Mouse (Mus musculus): ENCODE measurements around the gene Asic2. TPM values are rescaled to one million over a fixed set of nuclear protein-coding genes. Genes with fewer than 3 reads are reported as not detected.

Asic2 gene
- polyA plus RNA-seq, 1 experiment from 2014 or later: 17.8 TPM

GRCm38 (mm10) chr11:81966626-81967289 lies 1.5 kb downstream of the Asic2 start:
- no peaks in the 10 kb centered on the region for H3K27me3 ChIP-seq (replicated peaks; ENCODE audit: control insufficient read depth, insufficient read depth, low read length)
- peak overlapping the region; percentile 50 for H3K4me3 ChIP-seq (ENCODE audit: low read length)
- H3K4me2 ChIP-seq (ENCODE audit: low read length): peak overlapping the region; percentile 78
- H3K36me3 ChIP-seq (ENCODE audit: control insufficient read depth, insufficient read depth, low read length): no peaks in the 10 kb centered on the region
- WGBS: 6% methylated on average over 15 of the region's 15 CpGs
- peak; percentile 34; the same call in 1 of the 2 replicates for ATAC-seq
- H3K9ac ChIP-seq (ENCODE audit: low read depth, low read length): peak overlapping the region; percentile 54
- H3K4me1 ChIP-seq (ENCODE audit: control insufficient read depth, insufficient read depth, low read depth, low read length): peaks cover 18% of the 10 kb centered on the region
- H3K9me3 ChIP-seq (ENCODE audit: control insufficient read depth, low read length): no peaks in the 10 kb centered on the region
- H3K27ac ChIP-seq (ENCODE audit: low read depth, low read length): peak overlapping the region; percentile 21; the same call in 1 of the 2 replicates

GRCm38 (mm10) chr11:81965653-81966625 lies 2.3 kb downstream of the Asic2 start:
- H3K27ac ChIP-seq (ENCODE audit: low read depth, low read length): peak overlapping the region; percentile 45; the same call in 1 of the 2 replicates
- H3K4me1 ChIP-seq (ENCODE audit: control insufficient read depth, insufficient read depth, low read depth, low read length): peaks cover 18% of the 10 kb centered on the region
- ATAC-seq: peak; percentile 54; the same call in 1 of the 2 replicates
- no peaks in the 10 kb centered on the region for H3K27me3 ChIP-seq (replicated peaks; ENCODE audit: control insufficient read depth, insufficient read depth, low read length)
- peak overlapping the region; percentile 50 for H3K4me3 ChIP-seq (ENCODE audit: low read length)
- peak overlapping the region; percentile 46 for H3K9ac ChIP-seq (ENCODE audit: low read depth, low read length)
- H3K36me3 ChIP-seq (ENCODE audit: control insufficient read depth, insufficient read depth, low read length): no peaks in the 10 kb centered on the region
- H3K9me3 ChIP-seq (ENCODE audit: control insufficient read depth, low read length): no peaks in the 10 kb centered on the region
- 41% methylated on average over 11 of the region's 11 CpGs for WGBS
- peak overlapping the region; percentile 78 for H3K4me2 ChIP-seq (ENCODE audit: low read length)

GRCm38 (mm10) chr11:81964561-81964960 lies 3.7 kb downstream of the Asic2 start:
- Histone ChIP-seq H3K9ac (ENCODE audit: low read depth, low read length) (no peak overlapping the region), H3K27me3 (replicated peaks; ENCODE audit: control insufficient read depth, insufficient read depth, low read length) (no peaks in the 10 kb centered on the region), H3K36me3 (ENCODE audit: control insufficient read depth, insufficient read depth, low read length) (no peaks in the 10 kb centered on the region), H3K4me3 (ENCODE audit: low read length) (no peak overlapping the region), H3K27ac (ENCODE audit: low read depth, low read length) (no peak overlapping the region), H3K4me1 (ENCODE audit: control insufficient read depth, insufficient read depth, low read depth, low read length) (peaks cover 18% of the 10 kb centered on the region), H3K9me3 (ENCODE audit: control insufficient read depth, low read length) (no peaks in the 10 kb centered on the region), H3K4me2 (ENCODE audit: low read length) (no peak overlapping the region; the same call in 1 of the 2 replicates)
- ATAC-seq: no peak
- 52% methylated on average over 4 of the region's 4 CpGs for WGBS

- H3K4me1 ChIP-seq (ENCODE audit: control insufficient read depth, insufficient read depth, low read depth, low read length): no peaks in the 10 kb centered on the region
- H3K9ac ChIP-seq (ENCODE audit: low read depth, low read length): no peak overlapping the region
- no peaks in the 10 kb centered on the region for H3K27me3 ChIP-seq (replicated peaks; ENCODE audit: control insufficient read depth, insufficient read depth, low read length)
- no peak overlapping the region for H3K27ac ChIP-seq (ENCODE audit: low read depth, low read length)
- H3K36me3 ChIP-seq (ENCODE audit: control insufficient read depth, insufficient read depth, low read length): no peaks in the 10 kb centered on the region
- 59% methylated on average over 4 of the region's 4 CpGs for WGBS
- H3K4me2 ChIP-seq (ENCODE audit: low read length): no peak overlapping the region
- ATAC-seq: no peak
- no peak overlapping the region for H3K4me3 ChIP-seq (ENCODE audit: low read length)
- H3K9me3 ChIP-seq (ENCODE audit: control insufficient read depth, low read length): no peaks in the 10 kb centered on the region
Measured at GRCm38 (mm10) chr11:81954398-81954797, 13.9 kb downstream of the Asic2 start.

GRCm38 (mm10) chr11:81948021-81948420 lies 20.2 kb downstream of the Asic2 start:
- WGBS: 96% methylated on average over 1 of the region's 1 CpGs

GRCm38 (mm10) chr11:81942167-81942566 lies 26.1 kb downstream of the Asic2 start:
- Histone ChIP-seq H3K4me2 (ENCODE audit: low read length) (no peak overlapping the region), H3K36me3 (ENCODE audit: control insufficient read depth, insufficient read depth, low read length) (no peaks in the 10 kb centered on the region), H3K27ac (ENCODE audit: low read depth, low read length) (no peak overlapping the region), H3K4me3 (ENCODE audit: low read length) (no peak overlapping the region), H3K9ac (ENCODE audit: low read depth, low read length) (no peak overlapping the region), H3K9me3 (ENCODE audit: control insufficient read depth, low read length) (no peaks in the 10 kb centered on the region; the same call in 1 of the 2 replicates), H3K4me1 (ENCODE audit: control insufficient read depth, insufficient read depth, low read depth, low read length) (no peaks in the 10 kb centered on the region), H3K27me3 (replicated peaks; ENCODE audit: control insufficient read depth, insufficient read depth, low read length) (no peaks in the 10 kb centered on the region)
- ATAC-seq: no peak
- 86% methylated on average over 1 of the region's 1 CpGs for WGBS

More at GRCm38 (mm10) chr11:81948021-81948420, 20.2 kb downstream of the Asic2 start:
- no peak overlapping the region for H3K9ac ChIP-seq (ENCODE audit: low read depth, low read length)
- ATAC-seq: no peak
- no peaks in the 10 kb centered on the region; the same call in 1 of the 2 replicates for H3K9me3 ChIP-seq (ENCODE audit: control insufficient read depth, low read length)
- H3K4me2 ChIP-seq (ENCODE audit: low read length): no peak overlapping the region
- no peaks in the 10 kb centered on the region for H3K4me1 ChIP-seq (ENCODE audit: control insufficient read depth, insufficient read depth, low read depth, low read length)
- no peaks in the 10 kb centered on the region for H3K36me3 ChIP-seq (ENCODE audit: control insufficient read depth, insufficient read depth, low read length)
- no peaks in the 10 kb centered on the region for H3K27me3 ChIP-seq (replicated peaks; ENCODE audit: control insufficient read depth, insufficient read depth, low read length)
- H3K27ac ChIP-seq (ENCODE audit: low read depth, low read length): no peak overlapping the region
- no peak overlapping the region for H3K4me3 ChIP-seq (ENCODE audit: low read length)

- H3K27me3 ChIP-seq (replicated peaks; ENCODE audit: control insufficient read depth, insufficient read depth, low read length): no peaks in the 10 kb centered on the region
- no peak overlapping the region for H3K9ac ChIP-seq (ENCODE audit: low read depth, low read length)
- no peak overlapping the region for H3K27ac ChIP-seq (ENCODE audit: low read depth, low read length)
- no peak overlapping the region for H3K4me2 ChIP-seq (ENCODE audit: low read length)
- WGBS: 14% methylated on average over 1 of the region's 1 CpGs
- H3K4me3 ChIP-seq (ENCODE audit: low read length): no peak overlapping the region
- ATAC-seq: no peak
- H3K4me1 ChIP-seq (ENCODE audit: control insufficient read depth, insufficient read depth, low read depth, low read length): no peaks in the 10 kb centered on the region
- no peaks in the 10 kb centered on the region for H3K36me3 ChIP-seq (ENCODE audit: control insufficient read depth, insufficient read depth, low read length)
- H3K9me3 ChIP-seq (ENCODE audit: control insufficient read depth, low read length): no peaks in the 10 kb centered on the region; the same call in 1 of the 2 replicates
Measured at GRCm38 (mm10) chr11:81940988-81941387, 27.3 kb downstream of the Asic2 start.

- Histone ChIP-seq H3K36me3 (ENCODE audit: control insufficient read depth, insufficient read depth, low read length) (no peaks in the 10 kb centered on the region), H3K4me3 (ENCODE audit: low read length) (no peak overlapping the region), H3K9me3 (ENCODE audit: control insufficient read depth, low read length) (no peaks in the 10 kb centered on the region), H3K4me2 (ENCODE audit: low read length) (no peak overlapping the region), H3K4me1 (ENCODE audit: control insufficient read depth, insufficient read depth, low read depth, low read length) (no peaks in the 10 kb centered on the region), H3K9ac (ENCODE audit: low read depth, low read length) (no peak overlapping the region), H3K27ac (ENCODE audit: low read depth, low read length) (no peak overlapping the region), H3K27me3 (replicated peaks; ENCODE audit: control insufficient read depth, insufficient read depth, low read length) (no peaks in the 10 kb centered on the region)
- ATAC-seq: no peak
- 96% methylated on average over 1 of the region's 1 CpGs for WGBS
Measured at GRCm38 (mm10) chr11:81937516-81937915, 30.7 kb downstream of the Asic2 start.

GRCm38 (mm10) chr11:81926393-81926792 lies 41.9 kb downstream of the Asic2 start:
- H3K36me3 ChIP-seq (ENCODE audit: control insufficient read depth, insufficient read depth, low read length): no peaks in the 10 kb centered on the region
- H3K27me3 ChIP-seq (replicated peaks; ENCODE audit: control insufficient read depth, insufficient read depth, low read length): no peaks in the 10 kb centered on the region
- H3K4me1 ChIP-seq (ENCODE audit: control insufficient read depth, insufficient read depth, low read depth, low read length): no peaks in the 10 kb centered on the region
- no peak for ATAC-seq
- H3K9ac ChIP-seq (ENCODE audit: low read depth, low read length): no peak overlapping the region
- no peaks in the 10 kb centered on the region for H3K9me3 ChIP-seq (ENCODE audit: control insufficient read depth, low read length)
- H3K4me3 ChIP-seq (ENCODE audit: low read length): no peak overlapping the region
- no peak overlapping the region for H3K4me2 ChIP-seq (ENCODE audit: low read length)
- no peak overlapping the region for H3K27ac ChIP-seq (ENCODE audit: low read depth, low read length)
